Comparison of ENCODE assay signal across 1 mouse cellular context in genomic region chr14:50897992-50898391, GRCm38 (mm10). TPM values are rescaled to one million over a fixed set of nuclear protein-coding genes. Genes with fewer than 3 reads are reported as not detected.
"Had no signal": no experiment of that assay in that cellular context is flagged by ENCODE, and none has a peak within 500 bp of the region (broad histone marks: within the 10 kb centered on the region; RNA-seq: fewer than 3 reads in every experiment).

No protein-coding gene starts in this region.

RNA-seq across cellular contexts. Expression of gene Klhl33, which starts 0.7 kb away (rescaled TPM):
- polyA plus RNA-seq: liver, adult 2 months had no signal
